Mouse (Mus musculus) ovary, adult 18-20 months (tissue): ENCODE results near the gene Pitpnm2.
A peak's percentile ranks its signal among the peaks of the same experiment; 100 is the strongest.

ENCODE experiments used
- DNase-seq: peaks from one replicate; pipeline ENCODE4 v3.0.0; 2022; ENCODE audit warnings: low spot score, mixed read lengths

The Pitpnm2 gene

DNA sequence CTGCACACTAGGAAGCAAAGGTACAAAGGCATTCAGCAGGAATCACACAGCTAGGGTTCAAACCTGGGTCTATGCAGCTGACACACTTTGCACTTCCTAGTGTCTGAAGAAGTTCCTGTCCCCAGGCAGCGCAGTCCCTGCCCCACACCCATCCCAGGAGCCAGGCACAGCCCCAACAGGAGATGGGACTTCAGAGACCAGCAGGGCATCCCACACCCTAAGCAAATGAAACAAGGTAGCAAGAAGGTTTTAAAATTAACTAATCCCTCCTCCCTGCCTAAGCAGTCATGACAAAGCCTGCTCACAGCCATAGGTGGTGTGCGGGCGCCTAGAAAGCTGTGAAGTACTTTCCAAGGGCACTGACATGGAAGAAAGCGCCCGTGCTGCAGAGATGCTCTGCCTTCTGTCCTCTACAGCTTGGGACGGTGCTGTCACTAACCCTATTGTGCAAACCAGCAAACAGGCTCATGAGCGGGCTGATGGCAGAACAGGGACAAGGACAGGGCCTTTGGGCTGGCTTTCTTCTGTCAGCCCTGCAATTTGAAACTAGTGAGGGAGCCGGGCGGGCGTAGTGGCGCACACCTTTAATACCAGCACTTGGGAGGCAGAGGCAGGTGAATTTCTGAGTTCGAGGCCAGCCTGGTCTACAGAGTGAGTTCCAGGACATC, 68.9 kb downstream of the Pitpnm2 start:
- DNase-seq: no peak

DNA sequence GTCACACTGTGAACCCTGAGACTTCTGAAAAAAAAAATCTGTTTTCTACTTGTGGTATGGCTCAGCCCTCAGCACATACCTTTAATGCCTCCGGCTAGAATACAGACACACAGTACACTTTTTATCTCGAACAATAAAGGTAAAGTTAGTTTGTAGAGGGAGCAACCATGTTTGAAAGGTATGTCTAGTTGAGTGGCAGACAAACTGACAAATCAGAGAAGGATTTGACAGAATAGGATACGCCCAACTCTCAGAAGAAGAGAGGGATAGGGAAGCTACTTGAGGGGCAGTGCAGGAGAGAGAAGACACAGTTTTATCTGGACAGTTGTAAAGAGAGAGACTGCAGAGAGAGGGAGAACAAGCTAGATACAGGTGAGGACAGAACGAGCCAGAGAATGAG, 70.1 kb downstream of the Pitpnm2 start:
- no peak for DNase-seq

DNA sequence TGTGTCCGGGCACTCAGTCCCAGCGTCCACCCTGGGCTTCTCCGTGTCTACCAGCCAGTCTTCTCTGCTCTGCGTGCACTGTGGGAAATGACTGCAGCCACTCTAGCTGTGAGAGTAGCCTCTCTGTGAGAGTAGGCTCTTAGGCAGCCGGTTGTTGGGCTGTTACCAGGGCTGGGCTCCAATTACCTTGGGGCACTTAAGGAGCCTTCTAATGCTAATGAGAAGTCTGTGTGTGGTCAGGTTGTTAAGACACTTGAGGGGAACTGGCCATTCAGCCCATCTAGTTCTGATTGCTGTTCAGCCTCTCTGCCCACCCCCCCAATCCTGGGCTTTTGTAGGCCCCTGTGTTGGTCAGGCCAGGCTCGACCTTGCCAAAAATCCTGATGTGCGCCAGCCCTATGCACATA, 72.8 kb downstream of the Pitpnm2 start:
- no peak for DNase-seq

DNA sequence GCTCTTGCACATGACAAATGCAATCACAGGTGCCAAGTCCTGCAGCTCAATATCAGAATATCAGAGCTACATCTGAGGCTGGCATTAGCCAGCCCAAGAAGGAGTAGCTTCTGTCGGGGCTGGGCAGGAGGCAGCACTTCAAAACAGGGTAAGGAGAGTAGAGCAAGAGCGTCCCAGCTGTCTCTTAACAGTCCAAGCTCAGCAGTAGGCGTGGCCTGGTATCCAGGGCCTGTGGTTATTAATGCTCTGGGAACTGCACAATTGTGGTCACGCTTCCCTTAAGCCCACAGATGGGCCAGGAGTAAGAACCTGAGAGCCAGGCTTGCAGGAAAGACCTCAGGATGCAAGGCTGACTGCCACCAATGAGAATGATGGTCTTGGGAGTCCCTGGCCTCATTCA, 74.4 kb downstream of the Pitpnm2 start:
- DNase-seq: no peak

DNA sequence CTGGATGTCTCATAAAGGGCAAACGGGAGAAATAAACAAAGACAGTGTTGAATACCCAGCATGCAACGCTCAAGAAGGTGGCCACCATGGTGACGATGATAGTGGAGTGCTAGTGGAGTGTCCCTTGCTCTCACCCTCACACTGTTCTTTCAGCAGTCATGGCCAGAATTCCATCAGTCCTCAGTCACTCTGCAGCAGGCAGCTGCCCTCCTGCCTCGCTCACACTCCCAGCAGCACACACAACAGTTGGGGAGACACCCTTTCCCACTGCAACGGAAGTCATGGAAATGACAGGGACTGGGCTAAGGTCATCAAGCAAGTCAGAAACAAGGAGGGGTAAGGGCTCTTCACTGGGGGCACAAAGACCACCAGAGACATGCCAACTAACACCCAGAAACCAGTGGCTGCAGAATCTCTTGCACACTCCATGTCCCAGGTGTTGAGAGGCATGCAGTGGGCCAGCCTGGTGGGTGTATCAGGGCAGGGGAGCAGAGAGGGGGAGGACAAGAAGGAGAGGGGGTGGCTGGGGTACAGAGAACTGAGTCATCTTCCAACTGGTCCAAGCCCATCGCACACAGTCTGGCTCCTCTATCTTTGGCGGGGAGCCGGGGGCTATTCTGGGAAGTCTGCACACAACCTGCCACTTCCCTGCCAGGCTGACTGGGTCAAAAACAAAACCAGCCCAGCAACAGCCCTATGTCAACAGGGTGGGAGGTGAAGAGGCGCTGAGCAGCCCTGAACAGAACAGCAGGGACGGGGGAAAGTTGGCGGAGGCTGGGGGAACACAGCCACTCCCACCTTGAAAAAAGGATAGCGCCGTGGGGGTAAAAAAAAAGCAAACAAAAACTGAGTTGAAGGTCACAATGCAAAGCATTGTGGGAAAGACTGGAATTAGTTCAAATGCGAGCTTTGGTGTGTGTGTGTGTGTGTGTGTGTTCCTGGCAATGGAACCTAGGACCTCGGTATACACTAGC, 76.3 kb downstream of the Pitpnm2 start:
- peak; percentile 83 for DNase-seq

DNA sequence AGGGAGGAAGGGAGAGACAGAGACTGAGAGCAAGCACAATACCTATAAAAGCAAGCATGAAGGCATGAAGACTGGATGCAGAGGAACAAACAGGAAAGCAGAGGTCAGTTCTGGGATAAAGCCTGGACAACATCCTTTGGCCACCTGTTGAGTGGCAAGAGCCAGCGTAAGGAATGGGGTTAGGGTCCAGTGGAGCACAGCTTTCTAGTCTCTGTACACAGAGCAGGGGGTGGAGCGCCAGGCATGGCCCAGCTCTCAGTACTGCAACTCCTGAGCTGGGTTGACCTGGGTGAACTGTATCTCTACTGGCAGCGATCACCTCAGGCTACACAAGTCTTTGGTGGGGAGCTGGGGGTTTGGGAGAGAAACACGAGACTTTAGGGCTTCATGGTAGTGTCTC, 77.3 kb downstream of the Pitpnm2 start:
- DNase-seq: no peak

DNA sequence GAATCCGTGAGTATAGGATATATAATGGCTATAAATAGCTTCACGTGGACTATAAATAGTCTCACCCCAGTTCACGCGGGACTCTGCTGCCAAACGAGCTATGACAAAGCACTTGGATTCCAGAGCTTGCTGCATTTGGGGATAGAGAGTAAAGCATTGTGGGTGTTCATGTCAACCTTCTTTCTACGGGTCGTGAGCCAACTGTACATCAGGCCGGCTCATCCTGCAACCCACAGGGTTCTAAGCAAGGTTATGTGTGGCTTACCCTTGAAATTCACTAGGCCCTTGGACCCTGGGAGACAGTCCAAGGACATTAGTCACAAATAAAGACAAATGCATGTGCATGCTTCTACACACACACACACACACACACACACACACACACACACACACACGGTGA, 77.8 kb downstream of the Pitpnm2 start:
- peak; percentile 39 for DNase-seq

DNA sequence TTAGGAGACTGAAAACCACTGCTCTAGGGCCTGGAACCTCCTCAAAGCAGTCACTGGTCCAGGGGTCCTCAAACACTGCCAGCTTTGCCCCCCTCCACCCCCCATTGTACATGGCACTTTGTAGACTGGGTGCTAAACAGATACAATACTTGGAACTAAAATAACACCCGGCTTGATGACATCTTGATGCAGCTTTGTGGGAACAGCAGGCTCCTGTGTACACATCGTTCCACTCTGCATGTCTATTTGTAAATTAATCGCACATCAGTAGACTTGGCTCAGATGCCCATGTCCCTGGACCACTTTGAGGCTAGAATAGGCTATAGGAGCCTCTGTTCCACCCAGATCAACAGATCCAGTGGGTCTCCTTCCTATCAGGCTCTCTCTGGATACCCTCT, 80.3 kb downstream of the Pitpnm2 start:
- no peak for DNase-seq

DNA sequence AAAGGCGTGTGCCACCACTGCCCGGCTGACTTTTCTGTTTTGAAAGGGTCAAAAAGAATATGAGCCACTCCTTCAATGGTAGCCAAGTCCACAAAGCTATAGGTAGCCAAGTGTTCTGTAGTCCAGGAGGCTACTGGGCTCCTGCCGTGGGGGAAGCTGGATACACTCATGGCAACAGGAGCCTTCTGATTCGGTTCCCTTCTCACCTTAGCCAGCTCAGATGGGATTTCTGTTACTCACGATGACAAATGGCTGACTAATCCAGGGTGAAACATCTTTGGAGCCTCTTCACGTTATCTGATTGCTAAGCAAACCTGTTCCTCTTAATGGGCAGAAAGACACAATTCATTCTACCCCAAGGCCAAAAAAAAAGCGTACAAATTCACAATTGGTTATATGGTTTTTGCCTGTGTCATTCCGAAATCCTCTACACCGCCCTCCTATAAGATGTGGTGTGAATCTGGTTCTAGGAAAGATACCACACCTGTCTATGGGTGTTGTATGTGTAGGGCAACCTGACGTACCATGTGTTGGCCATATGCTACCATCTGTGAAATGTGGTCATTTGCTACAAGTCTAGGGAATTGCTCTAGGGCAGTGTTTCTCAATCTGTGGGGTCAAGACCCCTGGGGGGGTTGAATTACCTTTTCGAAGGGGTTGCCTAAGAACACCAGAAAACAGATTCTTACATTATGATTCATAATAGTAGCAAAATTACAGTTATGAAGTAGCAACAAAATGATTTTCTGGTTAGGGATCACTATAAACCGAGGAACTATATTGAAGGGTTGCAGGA, 80.9 kb downstream of the Pitpnm2 start:
- no peak for DNase-seq

DNA sequence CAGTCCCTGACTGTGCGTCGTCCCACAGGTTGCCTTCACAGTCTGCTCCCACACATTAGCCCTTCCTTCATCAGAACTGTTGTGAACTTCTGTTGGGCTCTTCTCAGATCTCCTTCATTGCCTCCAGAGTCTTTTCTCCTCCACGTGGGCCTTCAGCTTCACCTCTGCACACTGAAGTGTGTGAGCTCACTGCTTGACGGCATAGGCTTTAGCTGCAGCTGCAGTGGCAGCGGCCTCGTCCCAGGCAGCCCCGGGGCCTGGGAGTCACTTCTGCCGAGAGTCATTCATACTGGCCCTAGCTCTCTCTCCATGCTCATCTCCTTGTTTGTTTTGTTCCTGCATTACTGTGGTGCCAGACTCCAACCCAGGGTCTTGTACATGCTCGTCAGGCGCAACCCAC, 81.9 kb downstream of the Pitpnm2 start:
- DNase-seq: no peak

DNA sequence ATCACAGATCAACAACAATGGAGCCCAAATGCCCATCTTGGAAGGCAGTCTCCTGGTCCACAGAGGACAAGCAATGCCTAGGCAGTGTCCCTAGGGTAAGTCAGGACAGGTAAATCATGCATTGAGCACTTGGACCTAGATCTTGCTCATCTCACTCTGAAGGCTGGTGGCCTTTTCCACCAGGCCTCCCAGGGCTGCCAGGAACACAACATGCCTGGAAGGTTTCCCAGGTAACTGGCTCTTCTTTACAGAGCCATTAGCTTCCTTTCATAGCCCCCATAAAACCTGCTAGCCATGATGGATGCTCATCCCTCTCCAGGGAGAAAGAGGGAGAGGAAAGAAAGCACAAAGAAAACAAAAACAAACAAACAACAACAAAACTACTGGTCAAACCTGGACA, 82.8 kb downstream of the Pitpnm2 start:
- DNase-seq: no peak

DNA sequence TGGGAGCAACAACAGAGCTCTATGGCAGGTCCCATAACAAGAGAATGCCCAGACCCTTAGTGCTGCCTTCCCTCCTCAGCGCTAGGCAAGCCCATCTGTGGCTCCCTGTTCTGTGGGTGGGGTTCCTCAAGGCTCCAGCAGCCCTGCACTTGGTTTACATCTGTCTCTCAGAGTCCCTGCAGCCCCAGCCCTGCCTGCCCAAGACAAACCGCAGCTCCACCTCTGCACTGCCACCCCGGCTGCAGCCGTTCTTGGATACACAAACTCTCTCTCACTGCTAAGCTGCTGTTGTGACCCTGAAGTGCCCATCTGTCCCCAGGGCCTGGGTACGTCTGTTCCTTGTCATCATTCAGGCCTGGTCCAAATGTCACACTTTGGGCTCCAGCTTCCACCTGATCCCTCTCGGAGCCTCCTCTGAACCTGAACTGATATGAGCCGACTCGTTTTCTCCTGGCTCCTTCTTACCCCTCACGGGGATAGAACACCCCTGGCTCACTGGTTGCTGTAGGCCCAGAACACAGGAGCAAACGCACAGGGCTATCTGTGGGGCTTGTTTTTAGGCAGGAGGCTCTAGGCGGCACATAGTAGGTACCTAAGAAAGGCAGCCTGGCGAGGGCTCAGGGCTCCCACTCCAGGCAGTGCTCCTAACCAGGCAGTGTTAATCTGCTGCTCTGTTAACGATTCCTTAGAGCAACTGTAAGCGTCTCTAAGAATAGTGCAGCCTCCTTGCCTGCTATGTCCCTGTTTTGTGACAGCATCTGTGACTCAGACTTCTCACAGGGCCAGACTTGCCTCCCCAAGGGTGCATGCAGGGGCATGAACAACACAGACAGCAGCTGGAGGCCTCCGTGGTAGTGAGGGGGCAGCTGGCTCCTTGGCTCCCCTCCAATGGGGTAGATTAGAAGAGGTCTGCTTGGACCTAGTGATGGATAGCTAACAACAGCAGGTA, 83.7 kb downstream of the Pitpnm2 start:
- DNase-seq: no peak

DNA sequence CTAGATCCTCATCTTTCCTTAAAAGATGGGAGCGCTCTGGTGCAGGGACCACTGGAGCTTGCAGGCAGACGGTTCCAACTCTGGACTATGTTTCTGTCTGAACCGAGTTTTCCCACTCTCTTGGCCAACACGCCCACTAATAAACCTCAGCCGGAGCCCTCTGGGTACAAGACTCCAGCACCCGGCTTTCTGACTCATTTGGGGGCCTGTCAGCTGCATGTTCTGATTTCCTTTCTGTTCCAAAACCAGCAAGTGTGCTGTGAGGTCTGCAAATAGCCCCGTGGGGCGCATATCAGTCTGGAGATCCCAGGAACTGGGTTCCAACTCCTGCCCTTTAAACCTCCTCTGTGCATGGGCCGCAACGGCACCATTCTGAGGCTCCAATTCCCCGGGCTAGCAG, 86.1 kb downstream of the Pitpnm2 start:
- no peak for DNase-seq

DNA sequence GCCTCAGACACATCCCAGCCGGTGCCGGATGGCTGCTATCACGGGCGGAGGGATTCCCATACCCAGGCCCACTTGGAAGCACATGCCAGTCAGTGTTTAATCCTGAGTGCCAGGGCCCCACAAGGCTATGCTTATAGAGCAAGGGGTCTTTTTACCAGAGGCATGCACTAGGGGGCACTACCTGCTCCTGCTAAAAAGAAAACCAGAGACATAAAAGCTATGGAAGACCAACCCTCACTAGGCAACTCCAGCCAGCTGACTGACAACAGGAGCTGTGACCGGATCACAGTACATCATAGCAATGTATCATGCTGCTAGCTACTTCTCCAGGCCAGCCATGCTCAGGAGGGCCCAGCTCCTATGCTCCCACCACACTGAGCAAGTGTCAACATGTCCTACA, 87.0 kb downstream of the Pitpnm2 start:
- no peak for DNase-seq

DNA sequence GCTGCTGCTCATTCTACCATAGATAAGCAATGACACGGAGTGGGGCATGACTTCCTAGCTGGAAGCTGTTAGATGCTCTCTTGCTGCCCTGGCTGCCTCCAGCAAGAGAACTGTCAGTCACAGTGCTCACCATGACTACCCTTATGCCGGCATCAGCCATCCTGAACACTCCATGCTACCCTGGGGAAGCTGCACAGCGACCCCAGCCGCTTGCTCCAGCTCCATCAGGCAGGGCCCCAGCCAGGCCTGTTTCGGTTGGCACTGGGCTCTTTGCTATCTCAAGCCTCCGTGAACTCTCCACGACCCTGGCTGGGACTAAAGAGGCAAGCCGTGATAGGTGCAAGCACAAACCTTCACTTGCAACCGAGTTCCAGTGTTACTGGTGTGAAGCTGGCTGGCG, 87.7 kb downstream of the Pitpnm2 start:
- no peak for DNase-seq

DNA sequence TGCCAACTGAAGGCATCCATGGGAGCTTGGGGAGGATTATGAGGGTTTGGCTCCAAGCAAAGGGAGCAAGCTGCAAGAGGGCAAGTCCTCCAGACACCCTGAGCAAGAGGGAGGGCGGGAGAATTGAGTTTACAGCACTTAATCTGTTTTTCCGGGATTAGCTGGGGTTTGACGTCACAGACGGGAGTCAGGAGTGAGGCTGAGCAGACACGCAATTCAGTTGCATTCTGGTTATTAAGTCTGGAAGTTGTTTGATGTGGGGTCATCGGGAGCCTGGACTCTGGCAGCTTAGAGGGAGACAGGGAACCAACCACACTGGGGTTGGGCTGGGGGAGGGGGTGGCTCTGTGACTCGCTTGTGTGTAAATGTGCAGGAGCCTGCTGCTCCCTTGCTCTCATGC, 90.1 kb downstream of the Pitpnm2 start:
- DNase-seq: no peak

DNA sequence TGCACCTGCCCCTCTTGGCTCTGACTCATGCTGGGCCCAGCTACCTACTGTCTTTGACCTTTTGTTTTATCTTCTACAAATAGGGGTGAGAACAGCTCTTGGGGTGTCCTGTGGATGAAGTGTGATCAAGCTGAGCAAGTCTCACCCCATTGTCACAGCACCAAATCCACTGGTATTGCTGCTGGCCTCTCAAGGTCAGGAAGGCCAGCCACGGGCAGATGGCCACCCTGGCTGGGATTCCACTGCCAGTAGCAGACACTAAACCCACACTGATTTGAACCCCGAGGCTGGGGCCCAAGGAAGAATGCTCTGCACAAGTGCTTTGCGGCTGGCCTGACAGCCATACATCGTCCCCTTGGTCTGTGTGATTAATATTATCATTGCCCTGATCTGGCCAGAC, 91.3 kb downstream of the Pitpnm2 start:
- no peak for DNase-seq

DNA sequence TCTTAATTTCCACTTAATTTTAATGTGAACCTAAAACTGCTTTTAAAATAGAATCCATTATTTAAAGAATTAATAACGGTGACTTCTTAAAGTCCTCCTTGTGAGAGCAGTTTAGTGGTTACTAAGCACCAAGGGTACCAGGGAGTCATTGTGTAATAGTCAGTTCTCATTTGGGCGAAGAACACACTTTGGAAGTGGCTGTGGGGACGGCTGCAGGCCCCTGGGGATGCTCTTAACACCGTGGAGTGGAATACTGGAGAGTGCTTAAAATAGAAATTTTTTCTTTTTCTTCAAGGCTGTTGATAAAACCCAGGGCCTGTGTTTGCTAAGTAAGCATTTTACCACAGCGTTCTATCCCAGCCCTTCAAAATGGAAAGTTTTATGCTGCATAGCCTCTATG, 93.6 kb downstream of the Pitpnm2 start:
- no peak for DNase-seq

DNA sequence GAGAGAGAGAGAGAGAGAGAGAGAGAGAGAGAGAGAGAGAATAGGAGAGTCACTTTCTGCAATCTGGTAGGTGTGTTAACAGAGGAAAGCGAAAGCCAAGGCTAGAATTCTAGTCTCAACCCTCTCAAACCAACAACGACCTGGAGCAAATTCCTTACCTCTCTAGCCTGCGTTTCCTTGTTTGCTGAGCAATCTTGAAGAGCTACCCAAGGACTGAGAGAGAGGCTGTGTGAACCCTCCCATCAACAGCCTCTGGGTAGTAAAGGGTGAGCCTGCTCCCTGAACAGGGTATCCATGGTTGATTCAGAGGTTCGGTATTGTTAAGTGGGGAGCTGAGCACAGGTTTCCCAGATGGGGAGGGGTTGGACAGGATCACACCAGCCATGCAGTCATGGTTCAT, 96.8 kb downstream of the Pitpnm2 start:
- no peak for DNase-seq

DNA sequence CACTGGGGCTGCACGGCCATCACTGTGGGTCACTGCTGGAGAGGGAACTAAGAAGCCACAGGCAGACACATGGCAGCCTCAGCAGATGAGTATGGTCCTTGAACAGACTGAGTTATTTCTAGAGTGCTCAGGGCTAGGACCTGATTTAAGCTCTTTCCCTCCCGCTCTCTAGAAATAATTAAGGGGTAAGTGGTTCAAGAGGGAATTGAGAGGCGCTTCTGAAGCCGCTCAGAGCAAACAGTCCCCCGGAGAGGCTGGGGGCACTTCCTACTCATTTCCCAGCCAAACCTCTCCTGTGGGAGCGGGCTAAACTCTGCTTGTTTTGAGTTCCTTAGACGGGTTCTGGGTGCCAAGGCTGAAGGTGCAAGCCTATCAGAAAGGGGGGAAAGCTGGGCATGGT, 98.7 kb downstream of the Pitpnm2 start:
- no peak for DNase-seq

DNA sequence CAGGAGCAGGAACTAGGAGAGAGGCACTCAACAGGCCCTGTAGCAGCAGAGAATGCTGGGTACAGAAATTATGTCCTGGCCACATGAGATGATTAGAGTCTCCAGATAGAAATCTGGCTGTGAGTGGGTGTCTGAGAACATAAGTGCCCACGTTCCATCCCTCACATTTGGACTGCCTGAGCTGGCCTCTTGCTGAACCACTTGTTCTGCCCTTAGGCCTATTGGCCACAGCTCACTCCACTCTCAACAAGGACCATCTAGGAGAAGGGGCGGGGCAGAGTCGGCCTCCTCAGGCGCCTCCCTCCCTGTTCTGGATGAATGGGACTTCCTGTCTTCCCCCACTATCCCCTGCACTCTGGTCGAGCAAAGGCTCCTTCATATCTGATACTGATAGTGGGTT, 100.5 kb downstream of the Pitpnm2 start:
- DNase-seq: no peak

DNA sequence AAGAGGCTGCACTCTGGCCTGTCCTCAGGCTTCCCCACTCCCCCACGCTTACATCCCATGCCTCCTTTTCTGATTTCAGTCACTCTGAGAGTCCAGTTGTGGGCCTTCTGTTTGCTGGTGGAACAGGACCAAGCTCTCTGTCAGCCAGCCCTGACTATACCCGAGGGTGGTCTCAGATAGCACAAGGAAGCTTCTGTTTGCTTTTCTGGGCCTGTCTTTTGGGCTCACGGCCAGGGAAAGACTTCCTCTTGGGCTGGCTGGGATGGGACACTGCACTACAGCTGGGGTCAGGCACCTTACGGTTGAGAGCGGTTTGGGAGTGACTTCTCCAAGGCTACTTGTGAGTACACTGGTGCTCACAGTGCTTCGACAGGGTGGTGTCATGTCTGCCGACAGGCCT, 111.5 kb downstream of the Pitpnm2 start:
- no peak for DNase-seq
